Mouse (Mus musculus): Measurements from ENCODE around the gene Slc4a4.
A peak's percentile ranks its signal among the peaks of the same experiment; 100 is the strongest.

Gene Slc4a4

DNA sequence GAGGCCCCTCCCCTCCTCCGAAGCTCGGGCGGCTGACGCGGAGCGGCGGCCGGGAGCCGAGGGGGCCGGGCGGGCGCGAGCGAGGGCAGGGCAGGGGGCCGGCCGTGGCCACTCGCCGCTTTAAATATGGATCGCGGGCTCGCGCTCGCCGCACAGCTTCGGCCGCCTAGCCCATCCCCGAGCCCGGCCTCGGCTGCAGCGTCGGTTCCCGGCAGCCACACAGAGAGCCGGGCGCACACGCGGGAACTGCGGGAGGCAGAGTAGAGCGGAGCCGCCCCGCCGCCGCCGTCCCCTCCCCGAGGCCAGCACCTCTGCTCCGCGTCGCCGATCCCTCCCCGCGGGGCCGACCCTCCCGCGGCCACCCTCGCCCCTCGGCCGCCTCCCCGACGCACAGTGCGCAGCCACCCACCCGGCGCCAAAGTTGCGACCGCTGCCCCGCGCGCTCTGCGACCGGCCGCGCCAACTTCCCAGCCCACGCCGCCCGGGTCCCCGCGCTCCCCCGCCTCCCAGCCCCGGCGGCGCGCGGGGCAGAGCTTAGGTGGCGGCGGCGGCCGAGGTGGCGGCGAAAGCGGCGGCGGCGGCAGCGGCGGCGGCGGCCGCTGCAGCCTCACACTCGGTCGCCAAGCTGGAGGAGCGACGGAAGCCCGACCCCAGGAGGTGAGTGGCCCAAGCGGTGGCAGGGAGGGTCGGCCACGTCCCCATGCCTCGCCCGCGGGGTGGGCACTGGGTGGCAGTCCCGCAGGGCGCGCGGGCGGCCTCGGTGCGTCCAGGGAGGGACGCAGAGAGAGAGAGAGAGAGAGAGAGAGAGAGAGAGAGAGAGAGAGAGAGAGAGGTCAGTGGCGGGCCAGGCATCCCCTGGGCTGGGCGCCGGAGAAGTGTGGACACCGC is at the start of gene Slc4a4:
TSS of gene Slc4a4 (plus strand) at position 151 of the 888 bp plus-strand sequence.
- DNase-seq (ENCODE audit: low read depth), result no peak

DNA sequence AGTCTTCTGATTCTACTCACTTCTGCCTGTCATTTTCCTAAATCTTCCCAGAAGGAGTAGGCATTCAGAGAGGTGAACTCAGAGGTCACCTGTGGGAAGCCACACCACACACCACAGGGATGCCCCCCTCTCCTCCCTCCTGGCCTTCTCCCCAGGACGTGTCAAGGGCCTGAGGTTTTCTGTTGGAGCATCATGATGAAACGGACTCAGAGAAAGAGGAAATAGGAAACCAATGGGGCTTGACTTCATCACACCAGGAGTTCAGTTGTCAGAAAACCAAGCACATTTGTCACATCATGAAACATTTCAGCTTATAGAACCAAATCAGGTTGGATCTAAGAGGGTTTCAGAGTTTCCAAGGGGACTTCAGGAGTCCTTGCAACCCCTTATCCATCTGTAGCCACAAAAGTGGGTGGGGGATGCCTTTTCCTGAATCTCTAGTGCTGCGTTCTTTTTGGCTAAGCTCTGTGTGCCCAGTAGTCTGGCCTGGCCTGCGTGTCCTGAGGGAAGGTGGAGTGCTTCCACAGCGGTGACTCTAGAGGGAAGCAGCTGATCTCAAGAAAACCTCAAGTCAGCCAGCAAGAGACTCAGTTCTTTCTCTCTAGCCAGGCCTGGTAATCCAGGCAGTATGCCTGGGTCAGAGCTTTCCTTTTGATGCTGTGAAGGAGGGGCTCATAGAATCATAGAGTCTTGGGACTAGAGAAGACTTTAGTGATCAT is 46.4 kb upstream of the Slc4a4 start:
- peak; percentile 47 for DNase-seq (ENCODE audit: low read depth)

DNA sequence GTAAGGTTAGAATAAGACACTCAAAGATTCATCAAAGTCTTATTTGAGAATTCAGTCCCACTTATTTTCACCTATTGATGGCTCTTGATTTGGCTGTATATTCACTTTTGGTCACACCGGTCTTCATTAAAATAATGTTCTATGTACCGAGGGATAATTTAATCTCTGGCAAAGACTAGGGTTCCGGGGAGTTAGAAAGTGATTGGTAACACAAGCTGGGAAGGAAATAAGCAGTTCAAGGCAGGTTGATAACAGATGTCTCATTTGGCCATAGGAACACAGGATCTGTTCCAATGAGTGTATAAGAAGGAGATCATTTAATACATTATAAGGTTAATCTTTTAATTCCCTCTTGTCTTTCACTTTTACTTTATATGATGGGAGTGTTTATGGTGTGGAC is 29.3 kb upstream of the Slc4a4 start:
- no peak for DNase-seq (ENCODE audit: low read depth)

DNA sequence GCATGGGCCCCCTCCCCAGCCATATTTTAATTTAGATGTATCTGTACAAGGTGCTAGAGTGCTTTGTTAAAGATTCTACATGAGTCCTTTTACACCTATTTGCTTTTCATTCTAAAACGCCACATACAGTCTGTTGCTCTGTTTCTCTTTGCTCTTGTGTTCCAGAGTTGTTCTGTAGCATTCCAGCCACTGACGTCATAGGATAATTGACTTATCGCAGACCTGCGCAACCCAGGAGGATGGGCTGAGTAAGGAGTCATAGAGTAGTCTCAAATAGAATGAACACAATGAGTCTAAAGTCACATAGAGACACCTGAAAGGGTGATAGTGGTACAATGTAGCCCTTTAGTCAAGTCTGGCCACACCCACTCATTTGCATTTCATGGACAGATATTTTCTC is 28.8 kb upstream of the Slc4a4 start:
- no peak for DNase-seq (ENCODE audit: low read depth)

DNA sequence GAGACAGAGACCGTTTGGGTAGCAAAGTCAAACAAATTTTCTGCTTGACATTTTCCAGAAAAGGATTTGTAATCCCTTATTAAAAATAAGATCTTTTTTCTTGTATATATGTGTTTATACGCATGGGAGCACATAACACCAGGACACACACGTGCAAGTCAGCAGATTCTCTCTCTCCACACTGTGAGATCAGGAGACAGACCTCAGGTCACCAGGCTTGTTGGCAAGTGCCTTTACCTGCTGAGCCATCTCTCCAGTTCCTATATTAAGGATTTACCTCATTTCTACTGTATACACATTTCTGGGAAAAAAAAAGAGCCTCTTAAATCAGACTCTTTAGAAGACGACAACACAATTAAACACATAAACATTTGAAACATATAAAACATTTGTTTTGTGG is 28.4 kb upstream of the Slc4a4 start:
- no peak for DNase-seq (ENCODE audit: low read depth)

DNA sequence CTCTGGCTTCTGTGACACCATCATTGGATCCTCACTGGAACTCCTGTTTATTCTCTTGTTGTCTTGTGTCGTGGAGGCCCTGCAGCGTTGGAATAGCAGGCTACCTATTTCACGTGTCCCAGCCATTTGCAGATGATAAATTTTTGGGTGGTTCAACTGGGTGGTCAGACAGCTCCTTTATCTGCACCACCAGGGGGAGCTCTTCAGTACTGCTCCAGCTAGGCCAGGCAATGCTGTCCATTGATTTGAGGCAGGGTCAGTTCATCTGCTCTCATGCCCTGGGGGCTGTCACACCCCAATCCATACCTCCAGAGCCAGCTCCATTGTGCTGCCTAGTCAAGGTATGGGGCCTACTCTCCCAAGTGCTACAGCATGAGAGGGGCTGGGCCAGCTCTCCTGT is 24.5 kb upstream of the Slc4a4 start:
- DNase-seq (ENCODE audit: low read depth), result peak; percentile 22

DNA sequence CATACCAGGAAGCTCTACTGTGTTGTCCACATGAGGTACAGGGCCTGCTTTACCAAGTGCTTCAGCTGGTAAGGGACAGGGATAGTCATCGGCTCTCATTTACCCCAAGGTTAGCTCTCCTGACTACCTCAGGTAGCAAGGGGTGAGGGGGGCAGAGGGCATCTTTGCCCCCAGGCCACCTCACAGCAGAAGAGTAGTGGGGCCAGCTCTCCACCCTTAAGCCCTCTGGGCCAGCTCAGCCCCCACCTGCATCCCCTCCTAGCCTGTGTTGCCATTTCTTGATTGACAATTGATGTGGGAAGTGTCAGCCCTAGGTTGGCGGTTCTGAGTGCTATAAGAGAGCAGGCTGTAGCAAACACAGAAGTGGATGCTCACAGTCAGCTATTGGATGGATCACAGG is 23.8 kb upstream of the Slc4a4 start:
- no peak for DNase-seq (ENCODE audit: low read depth)

DNA sequence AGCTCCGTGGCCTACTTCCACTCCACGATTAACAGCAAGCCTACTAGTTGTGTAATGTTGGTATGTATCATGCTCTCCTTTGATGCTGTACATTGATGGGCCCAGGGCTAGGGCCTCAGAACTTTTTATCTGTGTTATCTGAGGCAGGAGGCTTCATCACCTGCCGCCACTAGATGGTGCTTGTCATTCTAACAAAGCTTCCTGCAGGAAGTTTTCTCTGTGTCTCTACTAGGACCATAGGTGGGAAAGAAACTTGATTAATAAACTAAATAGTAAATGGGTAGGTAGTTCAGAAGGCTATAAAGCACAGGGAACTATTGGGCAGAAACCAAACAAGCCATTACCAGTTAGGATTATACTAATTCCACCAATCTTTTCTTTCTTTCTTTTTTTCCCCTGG is 2.5 kb upstream of the Slc4a4 start:
- DNase-seq (ENCODE audit: low read depth), result peak; percentile 52

DNA sequence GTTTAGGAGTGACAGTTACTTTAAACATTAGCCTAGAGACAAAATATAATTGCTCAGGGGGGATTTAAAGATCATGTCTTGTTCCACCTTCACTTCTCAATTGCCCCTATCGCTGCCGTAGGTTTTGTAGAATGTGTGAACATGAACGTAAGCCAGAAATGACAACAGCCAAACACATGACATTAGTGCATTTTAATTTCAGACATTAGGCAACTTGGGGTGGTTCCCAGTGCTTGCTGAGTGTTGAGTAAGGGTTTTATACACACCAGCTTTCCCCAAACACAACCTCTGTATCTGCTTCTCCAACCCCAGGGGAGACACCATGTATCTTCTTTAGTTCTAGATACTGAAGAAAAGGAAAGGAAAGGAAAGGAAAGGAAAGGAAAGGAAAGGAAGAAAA is 1.1 kb upstream of the Slc4a4 start:
- DNase-seq (ENCODE audit: low read depth), result no peak

DNA sequence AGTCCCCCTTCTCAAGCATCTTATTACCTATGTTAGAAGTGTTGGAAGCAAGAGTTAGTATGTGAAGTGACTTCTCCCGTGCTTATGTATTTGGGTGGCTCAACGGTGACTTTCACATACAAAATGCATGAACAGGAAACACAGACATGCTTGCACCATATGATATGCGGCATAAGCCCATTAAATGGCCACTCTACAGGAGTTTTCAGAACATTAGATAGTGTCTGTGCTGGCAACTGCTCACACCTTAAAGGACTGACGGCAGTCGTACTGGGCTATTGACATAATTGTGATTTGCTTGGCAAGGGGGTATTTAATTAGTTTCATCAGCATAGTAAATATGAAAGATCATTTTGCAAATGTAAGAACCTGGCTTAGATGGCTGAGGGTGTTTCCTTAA is 674 bp upstream of the Slc4a4 start:
- DNase-seq (ENCODE audit: low read depth), result no peak

DNA sequence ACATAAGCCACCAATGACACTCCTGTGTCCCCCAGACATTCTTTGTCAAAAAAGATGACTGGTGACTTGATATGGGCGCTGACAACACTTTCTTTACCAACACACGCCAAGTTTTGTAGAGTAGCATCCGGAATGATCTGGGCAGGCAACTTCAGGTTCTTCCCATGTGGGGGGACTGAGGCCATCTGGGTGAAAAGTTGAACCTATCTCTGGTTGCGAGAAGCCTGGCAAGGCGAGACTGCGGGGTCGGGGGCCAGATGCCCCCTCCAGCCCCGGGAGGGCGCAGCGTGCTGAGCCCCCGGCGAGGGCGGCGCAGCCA is 310 bp upstream of the Slc4a4 start:
- no peak for DNase-seq (ENCODE audit: low read depth)

DNA sequence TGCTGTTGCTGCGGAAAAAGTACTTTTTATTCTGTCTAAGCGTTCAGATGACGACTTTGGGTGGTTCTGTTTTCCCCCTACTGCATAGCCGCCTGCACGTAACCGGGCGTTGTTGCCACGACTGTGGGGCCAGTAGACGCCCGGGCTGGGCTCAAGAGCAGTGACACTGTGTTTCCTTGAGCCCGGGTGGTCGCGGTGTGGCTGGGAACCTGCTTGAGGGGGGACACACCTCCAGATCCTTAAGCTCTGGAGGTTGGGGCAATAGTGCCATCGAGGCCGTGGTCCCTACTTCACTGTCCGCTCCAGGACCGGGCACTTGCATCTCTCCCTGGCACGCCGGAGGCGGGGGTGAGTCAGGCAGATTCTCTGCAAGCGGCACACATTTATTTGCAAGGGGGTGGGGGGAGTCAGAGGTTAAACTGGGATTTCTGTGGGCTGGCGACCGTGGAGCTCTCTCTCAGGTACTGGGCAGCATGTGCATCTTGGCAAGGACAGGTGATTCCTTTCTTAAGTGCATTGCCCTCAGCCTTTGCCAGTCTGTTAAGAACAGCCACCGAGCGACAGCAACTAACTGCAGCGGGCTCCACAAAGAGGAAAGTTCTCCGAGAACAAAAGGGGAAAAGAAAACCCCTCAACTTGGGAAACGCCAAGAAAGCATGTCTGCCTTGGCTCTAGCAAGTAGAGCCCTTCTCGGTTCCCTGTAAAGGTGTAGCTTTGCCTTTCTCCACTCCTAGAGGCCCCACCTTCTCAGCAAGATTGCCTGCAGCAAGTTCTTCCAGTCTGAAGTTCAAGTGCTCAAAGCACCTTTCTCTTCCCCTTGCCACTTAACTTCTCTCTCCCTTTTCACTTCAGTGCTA is 1.2 kb downstream of the Slc4a4 start:
- no peak for DNase-seq (ENCODE audit: low read depth)

DNA sequence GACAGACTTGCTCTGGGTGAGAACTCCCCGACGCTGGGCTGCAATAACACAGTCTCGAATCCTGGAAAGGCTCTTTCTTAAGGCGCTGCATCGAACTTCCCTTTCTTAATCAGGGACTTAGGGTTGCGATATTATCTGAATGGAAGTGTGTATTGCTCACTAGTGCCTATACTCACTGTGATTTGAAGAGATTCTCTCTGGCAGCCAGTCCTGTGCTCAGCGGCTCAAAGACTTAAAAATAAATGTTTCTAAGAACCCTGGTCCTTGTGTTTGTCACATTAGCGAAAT is 1.7 kb downstream of the Slc4a4 start:
- no peak for DNase-seq (ENCODE audit: low read depth)

DNA sequence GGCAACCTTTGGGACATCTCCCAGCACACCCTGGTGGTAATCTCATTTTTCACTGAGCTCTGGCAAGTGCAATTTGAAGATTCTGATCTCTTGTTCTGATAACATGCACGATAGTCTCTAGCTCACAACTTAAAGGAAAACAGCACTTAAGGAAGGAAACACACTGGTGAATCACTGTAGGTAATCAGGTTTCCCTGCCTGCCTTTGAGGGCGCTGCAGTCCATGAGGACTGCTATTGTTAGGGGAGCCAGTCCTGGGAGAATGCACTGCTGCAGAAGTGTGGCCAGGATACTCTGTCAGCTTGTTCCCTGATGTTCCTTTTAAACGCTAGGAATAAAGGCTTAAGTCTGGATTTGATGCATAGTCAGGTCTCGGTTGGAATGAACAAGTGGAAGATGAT is 2.7 kb downstream of the Slc4a4 start:
- no peak for DNase-seq (ENCODE audit: low read depth)

DNA sequence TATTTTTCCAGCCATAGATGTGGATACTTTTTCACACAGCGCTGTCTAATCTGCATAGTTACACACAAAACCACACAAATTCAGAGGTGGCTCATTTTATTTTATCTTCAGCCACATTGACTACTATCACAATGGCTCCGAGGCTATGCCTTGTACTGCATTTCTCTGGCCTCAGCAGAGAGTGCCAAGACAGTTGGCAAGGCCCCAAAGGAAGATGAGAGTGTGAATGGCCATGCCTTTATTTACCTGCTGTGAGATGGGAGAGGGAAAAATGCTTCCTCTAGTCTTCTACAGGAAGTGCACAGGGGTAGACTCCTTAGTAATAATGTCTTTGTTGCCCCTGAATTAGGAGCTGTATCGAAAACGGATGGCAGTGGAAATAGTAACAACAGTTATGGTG is 3.5 kb downstream of the Slc4a4 start:
- DNase-seq (ENCODE audit: low read depth), result no peak

DNA sequence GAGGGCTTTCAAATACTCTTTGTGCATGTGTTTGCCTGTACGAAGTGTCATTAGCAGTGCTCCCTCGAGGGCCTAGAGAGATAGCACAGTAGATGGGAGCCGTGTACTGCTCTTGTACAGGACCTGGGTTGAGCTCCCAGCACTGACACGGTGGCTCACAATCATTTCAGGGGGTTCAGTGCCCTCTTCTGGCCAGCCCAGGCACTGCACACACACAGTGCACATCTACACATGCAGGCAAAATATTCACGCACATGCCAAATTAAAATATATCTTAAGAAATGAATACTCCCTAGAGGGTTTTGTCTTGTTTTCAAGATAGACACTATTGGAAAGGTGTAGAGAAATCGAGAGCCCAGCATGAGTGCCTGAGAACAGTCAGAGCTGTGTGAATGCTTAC is 10.0 kb downstream of the Slc4a4 start:
- no peak for DNase-seq (ENCODE audit: low read depth)

DNA sequence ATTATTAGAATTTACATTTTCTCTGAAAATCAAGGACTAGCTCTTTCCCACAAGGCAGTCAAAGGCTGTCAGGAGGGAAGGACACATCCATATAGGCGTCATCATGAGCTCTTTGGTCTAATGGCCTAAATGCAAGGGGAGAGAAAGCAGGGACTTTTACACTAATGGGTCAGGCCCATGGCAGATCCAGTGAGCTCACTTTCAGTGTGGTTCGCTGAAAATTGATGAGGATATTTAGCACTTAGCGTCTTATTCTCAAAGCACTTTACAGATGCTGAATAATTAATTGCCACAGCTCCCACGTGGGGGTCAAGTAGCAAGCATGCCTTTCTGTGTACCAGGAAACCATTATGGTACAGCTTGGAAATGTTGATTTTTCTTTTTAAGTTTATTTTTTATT is 16.5 kb downstream of the Slc4a4 start:
- DNase-seq (ENCODE audit: low read depth), result no peak

DNA sequence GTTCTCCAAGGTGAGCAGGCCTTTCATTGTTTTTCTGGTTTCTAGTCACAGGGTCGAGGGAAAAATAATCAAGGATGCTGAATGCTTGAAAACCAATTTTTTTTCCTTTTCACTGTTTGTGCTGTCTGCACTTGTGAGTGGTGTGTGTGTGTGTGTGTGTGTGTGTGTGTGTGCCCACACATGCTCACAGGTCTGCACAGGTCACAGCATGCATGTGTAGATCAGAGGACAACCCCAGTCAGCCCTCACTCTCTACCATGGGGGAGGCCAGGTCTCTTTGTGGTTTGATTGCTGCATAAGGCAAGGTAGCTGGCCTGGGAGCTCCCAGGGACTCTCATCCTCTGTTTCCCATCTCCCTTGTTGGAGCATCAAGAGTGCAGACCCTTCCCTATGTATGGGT is 16.9 kb downstream of the Slc4a4 start:
- DNase-seq (ENCODE audit: low read depth), result no peak

DNA sequence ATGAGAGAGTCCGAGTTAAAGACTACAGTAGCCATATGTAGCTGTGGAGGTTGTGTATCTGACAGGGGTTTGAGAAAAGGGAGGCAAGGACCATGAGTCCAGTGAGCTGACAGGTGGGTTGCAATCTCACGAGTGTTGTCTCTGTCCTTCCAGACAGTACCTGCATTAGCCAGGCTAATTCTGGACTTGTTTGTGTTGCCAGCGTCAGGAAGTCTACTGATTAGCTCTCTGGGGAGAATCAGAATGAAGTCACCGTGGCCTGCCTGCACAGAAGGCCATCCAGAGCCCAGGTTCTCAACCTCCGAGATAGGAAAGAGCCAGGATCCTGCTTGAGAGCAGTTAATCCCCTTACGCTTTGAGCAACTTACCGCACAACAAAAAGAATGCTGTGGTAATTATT is 18.2 kb downstream of the Slc4a4 start:
- DNase-seq (ENCODE audit: low read depth), result no peak

DNA sequence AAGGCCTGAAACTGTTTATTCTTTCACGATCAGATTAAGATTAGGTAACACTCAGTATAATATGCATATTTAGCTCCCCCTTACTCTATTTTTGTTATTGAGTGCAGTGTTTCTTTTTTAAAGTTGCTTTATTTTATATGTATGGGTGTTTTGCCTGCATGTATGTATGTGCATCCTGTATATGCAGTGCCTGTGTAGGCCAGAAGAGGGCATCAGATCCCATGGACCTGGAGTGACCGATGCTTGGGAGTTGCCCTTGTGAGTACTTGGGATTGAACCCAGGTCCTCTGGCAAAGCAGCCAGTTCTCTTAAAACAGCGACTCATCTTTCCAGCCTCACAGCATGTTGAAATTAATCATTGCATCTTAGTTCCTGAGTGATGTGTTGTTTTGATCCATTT is 21.0 kb downstream of the Slc4a4 start:
- DNase-seq (ENCODE audit: low read depth), result no peak

DNA sequence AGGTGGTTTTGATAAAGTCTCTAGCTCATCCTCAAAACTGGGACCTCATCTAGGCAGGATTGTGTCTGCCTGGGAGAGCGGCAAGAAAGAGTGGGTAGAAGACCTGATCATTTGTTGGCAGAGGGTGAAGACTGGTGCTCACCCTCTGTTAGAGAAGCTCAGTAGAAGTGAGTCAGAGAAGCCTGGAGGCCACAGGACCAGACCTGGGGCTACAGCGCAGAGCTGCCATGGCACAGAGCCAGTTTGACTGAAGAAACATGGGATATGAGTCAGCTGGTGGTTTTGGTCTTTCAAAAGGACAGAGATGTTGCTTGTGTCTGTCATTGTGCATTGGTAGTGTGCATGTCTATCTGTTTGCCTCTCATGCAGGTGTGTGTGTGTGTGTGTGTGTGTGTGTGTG is 26.0 kb downstream of the Slc4a4 start:
- DNase-seq (ENCODE audit: low read depth), result peak; percentile 94

DNA sequence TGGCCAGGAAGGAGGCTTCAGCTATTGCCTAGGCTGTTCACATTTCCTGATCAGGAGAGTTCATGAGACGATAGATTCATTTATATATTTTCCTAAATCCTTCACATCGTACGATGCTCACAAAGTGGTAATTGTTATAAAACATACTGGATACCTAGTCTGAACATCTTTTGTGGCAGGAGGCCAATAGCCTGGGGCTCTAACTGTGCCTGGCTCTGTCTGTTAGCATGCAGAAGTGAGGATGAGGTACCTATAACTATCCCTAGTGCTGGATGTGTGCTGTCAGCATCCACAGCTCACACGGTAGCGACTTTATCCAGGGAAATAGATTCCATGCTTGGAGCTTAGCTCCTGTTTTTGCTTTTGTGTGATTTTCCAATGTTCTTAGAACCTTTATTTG is 28.5 kb downstream of the Slc4a4 start:
- no peak for DNase-seq (ENCODE audit: low read depth)

DNA sequence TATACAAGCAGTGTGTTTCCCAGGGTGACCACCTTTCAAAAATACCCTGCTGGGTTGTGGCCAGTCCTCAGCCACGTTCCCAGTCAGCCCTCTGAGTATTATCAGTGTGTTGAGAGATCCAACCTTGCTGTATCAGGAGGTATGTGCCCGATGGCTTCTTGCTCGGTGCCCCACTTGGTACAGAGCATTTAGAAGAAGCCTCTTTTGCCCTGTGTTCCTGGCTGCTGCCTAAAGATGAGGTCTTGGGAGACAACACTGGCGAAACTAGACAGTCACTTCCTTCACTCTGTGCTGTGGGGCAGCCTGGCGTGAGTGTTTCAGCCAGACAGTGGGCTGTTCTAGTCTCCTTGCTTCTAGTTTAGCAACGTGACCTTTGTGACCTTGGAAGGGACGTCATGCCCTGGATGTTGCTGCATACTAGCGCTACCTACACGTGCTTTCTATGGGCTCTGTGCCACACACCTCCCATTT is 29.9 kb downstream of the Slc4a4 start:
- no peak for DNase-seq (ENCODE audit: low read depth)
